Mouse (Mus musculus) heart, postnatal 36 days (tissue): ENCODE measurements around the gene Ano7. TPM values are rescaled to one million over a fixed set of nuclear protein-coding genes. Genes with fewer than 3 reads are reported as not detected.

Experiments
- DNase-seq, 2 experiments: peaks; one replicate each; pipeline ENCODE4 v3.0.0; 2021 to 2022
- intact Hi-C: fragments of 180-260 bp; cut with DNase I; formaldehyde crosslinking; loops from one replicate; pipeline ENCODE4 v1.15.1; 2025
- total RNA-seq, 2 experiments: library from RNA; stranded (reverse); gene quantifications; 2 replicates each; pipeline ENCODE4 v1.2.3; 2021

Ano7 gene
- total RNA-seq: not detected

GRCm38 (mm10) chr1:93373665-93374064 is at the start of gene Ano7:
Ano7 (plus strand) TSS chr1:93373930.
- intact Hi-C loops: no loop called here
- no peak for DNase-seq

DNA sequence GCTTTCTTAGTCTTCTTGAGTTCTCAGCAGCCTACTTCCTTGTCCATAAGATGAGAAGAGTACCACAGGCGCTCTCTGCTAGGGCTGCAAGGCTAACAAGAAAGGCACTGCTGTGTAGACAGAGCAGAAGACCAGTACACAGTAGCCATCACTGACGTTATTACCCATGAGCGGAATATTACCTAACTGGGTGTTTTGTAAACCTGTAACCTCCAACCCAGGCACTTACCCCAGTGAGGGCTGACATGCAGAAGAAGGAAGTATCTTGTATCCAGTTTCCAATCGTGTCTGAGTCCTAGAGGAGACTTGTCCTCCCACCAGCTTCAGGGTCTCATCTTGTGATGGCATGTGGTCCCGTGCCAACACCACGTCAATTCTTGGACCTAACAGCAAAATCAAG is 49.8 kb upstream of the Ano7 start:
- DNase-seq: no peak
- intact Hi-C loops: no loop called here

- DNase-seq: no peak
These were observed 47.3 kb upstream of the Ano7 start for GRCm38 (mm10) chr1:93326446-93326845.

GRCm38 (mm10) chr1:93334621-93335020 is 39.1 kb upstream of the Ano7 start:
- intact Hi-C loops: no loop called here
- DNase-seq: no peak

More at GRCm38 (mm10) chr1:93326446-93326845, 47.3 kb upstream of the Ano7 start:
- intact Hi-C loops: no loop called here

DNA sequence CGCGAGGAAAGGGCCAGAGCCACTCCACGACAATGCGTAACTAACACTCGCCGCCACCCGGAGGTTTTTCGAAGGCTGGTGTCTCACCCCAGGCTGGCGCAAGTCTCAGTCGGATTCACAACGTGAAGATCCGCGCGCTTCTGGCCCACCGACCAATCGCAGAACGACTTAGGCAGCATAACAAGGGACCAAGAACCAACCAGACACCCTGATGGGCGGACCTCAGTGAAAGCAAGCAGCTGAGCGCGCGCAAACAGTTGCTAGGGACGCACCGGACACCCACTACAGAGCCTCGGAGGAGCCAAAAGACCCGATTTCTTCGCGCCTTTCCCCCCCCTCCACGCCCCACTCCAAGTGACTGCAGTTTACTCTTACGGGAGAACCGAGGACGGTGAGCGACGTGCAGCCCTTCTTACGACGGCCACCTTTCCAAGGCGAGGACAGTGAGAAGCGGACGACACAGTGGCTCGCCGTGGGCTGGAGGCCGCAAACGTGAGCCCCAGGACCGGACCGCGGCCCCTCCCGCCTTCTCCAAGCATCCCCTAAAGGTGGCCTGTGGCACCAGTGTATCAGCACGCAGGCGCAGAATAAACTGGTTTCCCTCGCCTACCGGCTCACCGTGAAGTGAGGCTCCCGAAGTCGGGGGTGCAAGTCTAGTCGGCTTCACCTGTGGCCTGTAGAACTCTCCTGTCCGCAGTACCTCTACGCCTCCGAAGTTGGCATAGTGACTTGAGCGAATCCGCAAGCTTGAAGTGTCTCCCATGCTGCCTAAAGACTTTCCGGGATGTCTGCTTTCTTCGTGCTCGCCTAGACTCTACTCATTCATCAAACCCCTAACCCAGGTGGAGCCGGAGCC is 30.9 kb upstream of the Ano7 start, which contains the start of the genes Ppp1r7 and Pask:
Gene Ppp1r7, plus strand, starts transcription at position 207 of the 856 bp plus-strand sequence.
Gene Pask, minus strand, starts transcription at position 835 of the 856 bp plus-strand sequence.
- DNase-seq: peak; percentile 92 to 93
- intact Hi-C loops: loop anchor here (1.0 to 10.0 kb wide), 6 partner anchors 94 to 414 kb away; partner anchors contain the start of genes Farp2, Gpr35 and Sned1

- peak; percentile 90 to 91 for DNase-seq
- intact Hi-C loops: loop anchor here (1.0 to 10.0 kb wide), 7 partner anchors 94 to 414 kb away; partner anchors contain the start of genes Farp2, Gpr35 and Sned1
These were observed 30.2 kb upstream of the Ano7 start for GRCm38 (mm10) chr1:93343504-93344047.

- intact Hi-C loops: loop anchor here (10.0 kb wide), 1 partner anchor 392 kb away; the partner anchor contains the start of gene Gpr35
- DNase-seq: no peak
These were observed 26.6 kb upstream of the Ano7 start for GRCm38 (mm10) chr1:93347176-93347575.

DNA sequence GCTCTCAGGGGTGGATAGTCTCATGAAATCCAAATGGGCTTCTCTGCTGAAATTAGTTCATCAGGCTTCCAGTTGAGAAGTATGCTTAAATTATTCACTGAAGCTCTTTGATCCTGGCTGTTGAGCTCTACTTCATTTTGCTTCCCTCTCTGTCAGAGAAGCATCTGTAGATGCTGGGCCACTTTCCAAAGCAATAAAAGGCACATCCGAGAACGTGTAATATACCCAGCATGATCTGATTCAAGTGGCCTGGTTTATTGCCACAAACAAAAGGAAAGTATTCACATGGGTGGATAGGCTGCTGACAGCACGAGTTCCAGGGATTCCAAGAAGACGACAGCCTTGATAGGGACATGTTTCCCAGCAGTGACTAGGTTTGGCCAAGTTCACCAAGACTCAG is 24.0 kb upstream of the Ano7 start:
- DNase-seq: no peak
- intact Hi-C loops: loop anchor here (10.0 kb wide), 1 partner anchor 395 kb away; the partner anchor contains the start of gene Gpr35

DNA sequence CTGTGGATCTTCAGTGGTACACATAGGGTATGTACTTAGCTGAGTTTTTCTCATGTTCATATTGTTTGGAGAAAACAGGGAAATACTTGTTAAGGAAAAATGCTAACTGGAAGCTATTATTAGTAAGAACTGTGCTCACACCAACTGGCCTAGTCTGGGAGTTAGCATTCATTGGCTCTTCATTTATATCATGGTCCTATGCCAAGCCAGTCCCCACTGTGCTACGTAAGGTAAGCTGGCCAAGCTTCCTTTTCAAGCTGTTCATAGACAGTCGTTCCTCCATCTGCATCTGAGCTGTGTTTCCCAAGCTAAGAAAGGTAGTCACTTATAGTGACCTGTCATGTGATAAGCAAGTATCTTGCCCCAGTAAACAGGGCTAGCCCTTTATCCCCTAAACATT is 21.0 kb upstream of the Ano7 start:
- intact Hi-C loops: no loop called here
- DNase-seq: no peak

GRCm38 (mm10) chr1:93362661-93363060 is 11.1 kb upstream of the Ano7 start:
- no peak for DNase-seq
- intact Hi-C loops: no loop called here

GRCm38 (mm10) chr1:93365641-93366040 is 8.1 kb upstream of the Ano7 start:
- DNase-seq: no peak
- intact Hi-C loops: no loop called here

DNA sequence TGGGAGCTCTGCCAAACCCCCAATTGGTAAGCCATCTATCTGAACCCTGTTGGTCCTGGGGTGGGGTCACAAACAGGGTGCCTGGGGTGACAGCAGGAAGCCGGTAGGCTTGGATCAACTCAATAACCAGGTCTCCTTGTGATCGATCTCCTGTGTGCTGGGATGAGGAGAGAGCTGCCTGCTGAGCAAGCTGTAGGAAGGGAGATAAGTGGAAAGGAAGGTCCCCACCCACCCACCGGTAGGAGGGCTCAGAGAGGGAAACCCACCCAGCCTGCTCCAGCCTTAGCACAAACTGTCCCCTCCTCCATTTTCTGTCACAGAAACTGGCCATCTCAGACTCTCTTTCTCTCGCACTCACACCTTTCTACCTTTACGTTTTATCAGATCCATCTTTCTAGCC is 3.6 kb downstream of the Ano7 start:
- intact Hi-C loops: no loop called here
- no peak for DNase-seq

GRCm38 (mm10) chr1:93379117-93379516 is 5.4 kb downstream of the Ano7 start:
- intact Hi-C loops: no loop called here
- no peak for DNase-seq

- intact Hi-C loops: no loop called here
- no peak for DNase-seq
These were observed 13.5 kb downstream of the Ano7 start for GRCm38 (mm10) chr1:93387198-93387597.

DNA sequence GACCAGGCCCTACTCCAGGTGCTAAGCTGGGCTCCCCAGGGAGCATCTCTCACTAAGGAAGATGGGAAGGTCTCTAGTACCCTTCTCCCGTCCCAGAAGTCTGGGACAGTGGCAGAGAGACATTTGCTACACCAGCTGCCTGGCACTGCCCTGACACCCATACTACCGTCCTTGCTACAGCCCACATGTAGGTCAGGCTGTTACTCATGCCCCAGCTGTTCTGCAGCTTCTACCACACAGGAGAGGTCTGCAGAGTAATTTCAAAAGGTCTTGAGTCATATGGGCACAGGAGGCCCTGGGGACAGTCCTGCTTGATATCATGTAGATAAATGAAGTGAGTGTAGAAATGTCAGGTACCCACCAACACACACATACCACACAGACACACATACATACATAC is 15.2 kb downstream of the Ano7 start:
- no peak for DNase-seq
- intact Hi-C loops: no loop called here

DNA sequence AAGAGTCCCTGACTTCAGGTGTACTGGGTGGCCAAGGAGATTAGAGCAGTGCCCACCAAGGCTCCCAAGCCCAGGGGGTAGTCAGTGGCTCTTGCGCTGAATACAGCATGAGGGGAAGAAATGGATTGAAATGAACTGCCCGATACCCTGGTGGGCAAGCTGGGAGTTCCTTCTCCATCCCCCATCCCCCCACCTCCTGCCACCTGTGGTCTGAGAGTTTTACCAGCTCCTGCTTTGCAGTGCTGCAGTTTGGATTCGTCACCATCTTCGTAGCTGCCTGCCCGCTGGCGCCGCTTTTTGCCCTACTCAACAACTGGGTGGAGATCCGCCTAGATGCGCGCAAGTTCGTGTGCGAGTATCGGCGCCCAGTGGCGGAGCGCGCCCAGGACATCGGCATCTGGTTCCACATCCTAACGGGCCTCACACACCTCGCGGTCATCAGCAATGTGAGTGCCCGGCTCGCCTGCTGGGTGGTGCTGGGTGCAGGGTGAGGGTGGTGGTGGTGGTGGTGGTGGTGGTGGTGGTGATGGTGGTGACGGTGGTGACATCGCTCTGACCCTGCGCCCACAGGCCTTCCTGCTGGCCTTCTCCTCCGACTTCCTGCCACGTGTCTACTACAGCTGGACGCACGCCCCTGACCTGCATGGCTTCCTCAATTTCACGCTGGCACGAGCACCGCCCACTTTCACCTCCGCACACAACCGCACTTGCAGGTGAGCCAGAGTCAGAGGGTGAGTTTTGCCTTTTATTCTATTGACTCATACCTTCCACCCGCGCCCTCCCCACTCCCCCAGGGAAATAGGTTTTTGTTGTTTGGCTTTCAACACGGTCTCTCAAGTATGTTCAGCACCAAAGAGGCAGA is 27.7 kb downstream of the Ano7 start:
- no peak for DNase-seq
- intact Hi-C loops: no loop called here

- DNase-seq: no peak
- intact Hi-C loops: no loop called here
These were observed 29.7 kb downstream of the Ano7 start for GRCm38 (mm10) chr1:93403403-93403802.

DNA sequence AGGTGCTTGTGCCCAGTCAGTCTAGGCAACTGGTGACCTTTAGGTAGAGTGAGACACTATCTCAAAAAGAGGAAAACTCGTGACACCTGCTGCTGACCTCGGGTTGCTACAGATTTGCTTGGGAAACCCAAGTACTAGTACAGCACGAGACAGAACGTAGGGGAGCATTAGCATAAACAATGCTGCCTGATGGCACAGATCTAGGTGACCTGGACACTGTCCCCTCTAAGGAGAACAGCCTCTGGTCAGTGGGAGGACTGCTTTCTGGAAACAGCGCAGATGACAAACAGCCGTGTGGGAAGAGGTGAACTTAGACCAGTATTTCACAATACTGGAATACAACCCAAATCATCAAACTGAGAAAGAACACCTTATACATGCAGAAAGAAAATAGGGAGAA is 58.4 kb downstream of the Ano7 start:
- no peak for DNase-seq

DNA sequence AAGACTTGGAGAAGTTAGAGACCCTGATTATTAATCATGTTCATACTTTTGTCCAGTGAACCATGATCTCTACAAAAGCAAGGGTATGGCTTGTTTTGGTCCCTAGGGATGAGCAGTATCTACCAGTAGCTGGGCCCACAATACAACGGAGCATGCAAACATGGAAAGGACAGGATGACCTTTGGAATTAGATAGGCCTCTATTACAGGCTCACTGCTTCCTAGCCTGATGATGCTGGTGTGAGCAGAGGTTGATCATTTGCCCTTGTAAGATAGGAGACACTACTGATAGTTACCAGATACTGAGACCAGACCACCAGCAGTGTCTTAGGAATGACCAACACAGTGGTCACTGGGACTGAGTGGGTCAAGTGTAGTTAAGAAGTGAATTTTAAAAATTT is 65.6 kb downstream of the Ano7 start:
- DNase-seq: no peak
- intact Hi-C loops: loop anchor here (5.0 kb wide), 1 partner anchor 97 kb away; the partner anchor contains the start of genes Pask and Ppp1r7

More for the DNA sequence above, 58.4 kb downstream of the Ano7 start:
- intact Hi-C loops: no loop called here

- intact Hi-C loops: loop anchor here (1.0 kb wide), 1 partner anchor 34 kb away; the partner anchor contains the start of gene Hdlbp
- DNase-seq: peak; percentile 77 to 82
These were observed 70.8 kb downstream of the Ano7 start for GRCm38 (mm10) chr1:93444405-93445110.
